Mouse (Mus musculus) lung, adult 2 months (tissue): ENCODE measurements around the gene Tbl1xr1. TPM values are rescaled to one million over a fixed set of nuclear protein-coding genes. Genes with fewer than 3 reads are reported as not detected.

Source experiments
- DNase-seq: peaks from one replicate; pipeline ENCODE4 v3.0.0; 2022
- H3K4me1 ChIP-seq: fragments of 200-500 bp; 2 replicates; pipeline ENCODE4 v1.6.1; 2011; ENCODE audit warnings: low read length; ENCODE audit not compliant: control insufficient read depth, insufficient read depth
- H3K4me3 ChIP-seq: fragments of 200-500 bp; replicated peaks from 2 replicates; pipeline ENCODE3; 2011; ENCODE audit warnings: low read depth, mild to moderate bottlenecking, control low read depth, low read length; ENCODE audit errors: extremely low read depth
- CTCF ChIP-seq: fragments of 200-500 bp; IDR thresholded peaks from 2 replicates; pipeline ENCODE4 v1.5.1; 2011; ENCODE audit warnings: mild to moderate bottlenecking, low read length, control low read depth; ENCODE audit not compliant: insufficient read depth
- POLR2A ChIP-seq: fragments of 200-500 bp; IDR thresholded peaks from 2 replicates; pipeline ENCODE4 v1.6.1; 2011; ENCODE audit warnings: low read depth, mild to moderate bottlenecking, control low read depth, low read length, borderline replicate concordance; ENCODE audit errors: extremely low read depth
- WGBS: fragments of 180-500 bp; shearing (Covaris S2); methylation state at CpG from one replicate; pipeline ENCODE4 v1.1.7; 2018; 5-methylcytosine and 5-hydroxymethylcytosine counted together
- polyA plus RNA-seq: library from polyadenylated mRNA; depleted of rRNA; stranded (reverse); fragments of >200 nt; gene quantifications from 2 replicates; pipeline ENCODE4 v1.2.3, GENCODE M21; 2012

The Tbl1xr1 gene
- polyA plus RNA-seq, 1 experiment: 37.3 TPM

DNA sequence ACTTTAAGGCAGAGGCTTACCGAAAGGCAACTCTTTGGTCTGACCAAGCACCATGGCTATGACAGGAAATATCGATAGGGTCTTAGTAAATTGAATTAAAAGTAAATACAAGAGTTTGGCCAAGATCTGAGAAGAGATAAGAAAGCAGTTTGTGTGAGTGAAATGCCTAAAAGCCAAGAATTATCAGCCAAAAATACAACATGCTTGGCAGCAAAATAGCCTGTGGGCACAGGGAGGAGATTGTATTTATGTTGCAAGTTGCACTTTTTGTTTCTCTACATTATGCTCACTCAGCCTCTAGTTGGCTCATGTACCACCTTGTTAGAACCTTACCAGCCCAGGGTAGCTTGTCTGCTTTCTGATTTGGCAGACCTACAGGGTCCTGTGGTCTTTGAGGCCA is 91.4 kb downstream of the Tbl1xr1 start:
- TF ChIP-seq POLR2A: no peak
- no peak for TF ChIP-seq CTCF
- no peak for DNase-seq
- Histone ChIP-seq H3K4me1 (peaks cover 3% of the 10 kb centered on the region), H3K4me3 (no peak overlapping the region)
- 52% methylated on average over 2 of the region's 2 CpGs for WGBS

DNA sequence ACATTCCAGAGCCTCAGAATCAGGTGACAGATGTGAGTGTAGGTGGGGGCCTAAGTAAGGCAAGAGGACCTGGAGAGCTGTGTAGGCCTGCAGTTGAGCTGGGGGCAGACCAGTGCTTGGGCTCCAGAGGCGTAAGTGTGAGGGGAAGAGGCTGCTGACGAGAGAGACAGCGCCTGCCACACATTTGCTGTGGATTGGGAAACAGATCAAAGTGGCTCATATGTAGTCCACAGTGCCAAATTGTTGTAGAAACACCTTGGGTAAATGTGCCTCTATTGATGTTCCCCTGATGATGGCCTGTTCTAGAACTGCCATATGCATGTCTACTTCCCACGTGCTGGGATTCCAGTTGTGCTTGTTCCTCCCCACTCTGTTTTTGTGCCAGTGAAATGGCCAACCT is 92.0 kb downstream of the Tbl1xr1 start:
- Histone ChIP-seq H3K4me1 (peaks cover 3% of the 10 kb centered on the region), H3K4me3 (no peak overlapping the region)
- TF ChIP-seq CTCF: no peak
- no peak for TF ChIP-seq POLR2A
- DNase-seq: no peak
- WGBS: 88% methylated on average over 4 of the region's 4 CpGs

DNA sequence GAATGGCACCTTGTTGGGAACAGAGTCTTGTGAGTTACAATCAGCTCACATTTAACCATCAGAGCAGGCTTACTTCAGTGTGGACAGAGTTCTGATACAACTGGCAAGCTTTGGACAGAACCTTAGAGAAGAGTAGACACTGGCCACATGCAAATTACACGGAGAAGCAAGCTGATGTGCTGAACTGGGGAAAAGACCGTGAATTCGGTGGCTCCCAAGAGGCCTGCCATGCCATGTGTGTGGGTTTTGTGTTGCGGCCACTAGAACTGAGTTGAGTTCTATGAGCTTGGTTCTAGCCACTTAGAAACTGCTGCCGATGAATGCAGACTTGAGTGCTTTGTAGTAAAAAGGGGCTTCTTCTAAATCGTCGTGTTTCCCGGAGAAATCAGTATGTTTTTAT is 95.1 kb downstream of the Tbl1xr1 start:
- DNase-seq: no peak
- WGBS: 90% methylated on average over 8 of the region's 8 CpGs
- no peak overlapping the region for H3K4me3 ChIP-seq
- TF ChIP-seq POLR2A: no peak
- TF ChIP-seq CTCF: no peak
- peaks cover 4% of the 10 kb centered on the region for H3K4me1 ChIP-seq

DNA sequence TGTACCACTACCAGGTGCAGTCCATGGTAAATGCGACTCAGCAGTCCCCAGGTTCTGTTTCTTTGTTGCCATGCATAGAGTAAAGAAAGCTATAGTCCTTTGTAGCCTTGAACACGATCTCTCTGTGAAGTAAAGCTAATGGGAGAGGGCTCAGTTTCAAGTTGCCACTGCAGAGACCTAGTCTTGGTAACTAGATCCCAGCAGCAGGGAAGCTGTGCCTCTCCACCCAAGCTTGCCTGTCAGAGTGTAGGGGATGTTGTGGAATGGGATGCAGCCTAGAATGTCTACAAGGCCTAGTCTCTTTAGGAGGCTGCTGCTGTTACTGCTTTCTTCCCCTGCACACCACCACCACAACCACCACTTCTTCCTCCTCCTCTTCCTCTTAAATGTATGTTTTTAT is 96.0 kb downstream of the Tbl1xr1 start:
- TF ChIP-seq POLR2A: no peak
- no peak for TF ChIP-seq CTCF
- no peak for DNase-seq
- 77% methylated on average over 2 of the region's 2 CpGs for WGBS
- Histone ChIP-seq H3K4me3 (no peak overlapping the region), H3K4me1 (peaks cover 4% of the 10 kb centered on the region)

DNA sequence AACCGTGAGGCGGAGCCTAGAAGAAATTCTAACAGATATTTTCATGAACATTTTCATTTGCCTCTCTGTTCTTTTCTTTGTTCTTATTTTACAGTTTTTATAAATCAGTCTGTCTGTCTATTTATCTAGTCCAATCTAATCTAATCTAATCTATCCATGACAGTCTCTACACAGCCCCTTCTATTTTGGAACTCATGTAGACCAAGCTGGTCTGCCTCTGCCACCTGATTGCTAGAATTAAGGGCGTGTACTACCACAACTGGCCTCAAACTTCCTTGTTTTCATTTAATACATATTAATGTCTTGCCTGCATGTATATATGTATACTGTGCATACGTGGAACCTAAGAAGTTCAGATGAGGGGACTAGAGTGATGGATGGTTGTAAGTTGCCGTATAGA is 96.7 kb downstream of the Tbl1xr1 start:
- Histone ChIP-seq H3K4me3 (no peak overlapping the region), H3K4me1 (0 out of 2 replicates have a peak, but pooled peaks cover 2% of the 10 kb centered on the region)
- WGBS: 92% methylated on average over 5 of the region's 5 CpGs
- TF ChIP-seq POLR2A: no peak
- TF ChIP-seq CTCF: no peak
- DNase-seq: no peak

DNA sequence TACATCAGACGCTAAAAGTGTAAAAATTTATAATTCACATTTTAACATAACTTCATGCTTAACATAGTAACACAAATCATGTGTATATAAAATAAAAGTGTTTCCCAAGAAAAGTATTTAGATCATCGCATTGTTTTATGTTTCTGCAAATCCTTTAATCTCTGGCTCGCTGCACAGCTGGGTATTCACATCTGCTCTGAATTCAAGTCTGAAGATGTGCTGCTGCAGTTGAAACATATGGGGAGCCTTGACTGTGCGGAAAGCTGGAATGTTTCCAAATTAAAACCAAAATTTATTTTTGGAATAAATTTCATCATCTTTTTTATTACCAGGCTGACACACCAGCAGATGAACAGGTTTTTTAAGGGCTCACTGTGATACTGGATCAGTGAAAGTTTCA is 97.8 kb downstream of the Tbl1xr1 start:
- Histone ChIP-seq H3K4me1 (0 out of 2 replicates have a peak, but pooled peaks cover 2% of the 10 kb centered on the region), H3K4me3 (no peak overlapping the region)
- no peak for DNase-seq
- TF ChIP-seq POLR2A (no peak), CTCF (no peak)
- WGBS: 74% methylated on average over 4 of the region's 4 CpGs

DNA sequence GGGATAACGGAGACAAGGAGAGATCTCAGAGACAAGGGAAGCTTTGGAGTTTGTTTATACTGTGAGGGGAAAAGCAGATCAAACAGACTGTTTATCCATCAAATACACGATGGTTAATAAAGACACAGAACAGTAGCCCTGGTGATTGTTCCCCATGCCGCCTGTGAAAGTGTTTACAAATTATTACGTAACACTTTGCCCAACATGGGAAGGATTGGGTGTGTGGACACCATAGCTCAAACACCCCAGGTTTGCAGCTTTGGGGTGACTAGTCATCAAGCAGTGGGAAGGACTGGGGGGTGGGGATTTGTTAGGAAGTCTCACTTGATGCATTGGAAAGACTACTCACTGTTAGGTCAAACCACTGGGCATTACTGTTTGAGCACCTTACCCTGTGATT is 103.6 kb downstream of the Tbl1xr1 start:
- no peak overlapping the region for H3K4me3 ChIP-seq
- 26% methylated on average over 4 of the region's 4 CpGs for WGBS
- H3K4me1 ChIP-seq: peaks cover 5% of the 10 kb centered on the region
- no peak for TF ChIP-seq CTCF
- no peak for TF ChIP-seq POLR2A
- no peak for DNase-seq

DNA sequence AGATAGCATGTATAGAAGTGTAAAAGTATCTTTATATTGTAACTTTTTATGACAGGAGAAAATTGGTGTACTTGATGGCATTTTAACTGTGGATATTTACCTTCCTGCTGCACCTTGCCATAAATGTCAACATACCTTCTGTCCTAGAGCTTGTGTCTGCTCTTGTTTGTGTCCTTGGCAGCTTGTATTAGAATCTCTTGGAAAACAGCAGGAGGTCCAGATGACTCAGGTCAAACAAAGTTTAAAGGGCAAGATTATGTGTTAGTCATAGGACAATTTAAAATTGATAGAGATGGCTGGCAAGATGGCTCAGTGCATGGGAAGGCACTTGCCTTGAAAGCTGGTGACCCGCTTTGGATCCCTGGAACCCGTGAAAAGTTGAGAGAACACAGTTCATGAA is 104.6 kb downstream of the Tbl1xr1 start:
- no peak for DNase-seq
- peaks cover 5% of the 10 kb centered on the region for H3K4me1 ChIP-seq
- 88% methylated on average over 2 of the region's 2 CpGs for WGBS
- no peak for TF ChIP-seq POLR2A
- TF ChIP-seq CTCF: no peak
- H3K4me3 ChIP-seq: no peak overlapping the region

DNA sequence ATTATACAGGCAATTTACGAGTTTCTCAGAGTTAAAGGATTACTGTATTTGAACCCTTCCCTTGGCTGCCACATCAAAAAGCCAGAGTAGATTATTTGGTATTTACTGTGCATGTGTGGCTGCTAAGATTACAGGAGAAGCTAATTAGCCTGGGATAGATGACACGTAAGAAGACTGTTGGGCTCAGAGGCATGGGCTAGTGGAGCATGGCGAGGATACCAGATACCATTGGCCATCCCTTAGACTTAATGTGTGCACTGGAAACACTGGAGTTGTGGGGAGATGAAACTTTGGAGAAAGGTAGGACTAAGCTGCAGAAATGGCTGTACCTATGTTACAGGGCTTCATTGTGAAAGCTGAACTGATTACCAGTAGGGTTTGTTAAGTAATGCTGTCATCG is 108.8 kb downstream of the Tbl1xr1 start:
- Histone ChIP-seq H3K4me3 (no peak overlapping the region), H3K4me1 (peaks cover 1% of the 10 kb centered on the region)
- TF ChIP-seq CTCF: no peak
- no peak for TF ChIP-seq POLR2A
- 95% methylated on average over 4 of the region's 4 CpGs for WGBS
- DNase-seq: no peak

DNA sequence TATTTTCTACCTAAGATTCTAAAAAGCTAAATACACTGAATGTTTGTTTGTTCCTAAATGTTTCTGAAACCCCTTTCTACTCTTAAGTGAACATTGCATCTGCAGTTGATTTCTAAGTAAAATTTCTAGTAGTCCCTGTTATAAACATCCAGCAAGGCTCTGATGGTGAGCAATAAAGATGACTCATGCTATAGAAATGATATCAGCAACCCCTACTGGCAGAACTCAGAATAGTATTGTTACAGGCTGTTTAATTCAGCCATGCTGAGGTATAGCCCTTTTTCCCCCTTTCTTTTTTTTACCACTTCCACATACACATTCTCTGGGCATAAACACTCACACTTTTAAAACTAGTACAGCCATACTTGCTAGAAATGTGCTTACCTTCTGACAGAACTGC is 114.0 kb downstream of the Tbl1xr1 start:
- TF ChIP-seq POLR2A: no peak
- peak; percentile 17; the same call in 1 of the 2 replicates for TF ChIP-seq CTCF
- Histone ChIP-seq H3K4me1 (no peaks in the 10 kb centered on the region), H3K4me3 (no peak overlapping the region)
- no peak for DNase-seq
